Mouse (Mus musculus): ENCODE measurements at regions not wholly inside any gene's neighbourhood (a gene's known extent, or its start where the extent isn't known, plus 50 kb on each side); places are given as distances from the start of the nearest gene placed in this dataset.

DNA sequence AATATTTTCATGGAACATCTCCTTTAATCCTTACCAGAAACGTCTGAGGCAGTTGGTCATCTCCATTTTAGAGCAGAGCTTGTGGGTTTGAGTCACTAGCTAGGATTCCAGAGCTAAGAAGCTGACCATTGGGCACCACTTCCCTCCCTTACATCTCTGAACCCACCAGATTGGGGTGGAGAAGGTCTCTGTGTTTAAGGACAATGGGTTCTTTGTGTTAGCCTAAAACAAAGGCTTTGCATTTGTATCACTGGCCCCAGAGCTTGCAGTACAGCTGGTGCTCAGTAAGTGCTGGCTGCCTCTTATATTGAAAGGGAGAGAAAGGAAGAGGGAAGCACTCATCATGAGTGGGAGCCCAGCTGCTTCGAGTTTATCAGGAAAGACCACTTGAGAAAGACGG lies 401.9 kb upstream of the Slc30a5 start:
- DNase-seq (ENCODE audit: low spot score) (no peak), ATAC-seq (ENCODE audit: low FRiP score) (no peak)
- Histone ChIP-seq H3K27ac (no peak overlapping the region), H3K9me3 (ENCODE audit: control insufficient read depth, low read length) (no peaks in the 10 kb centered on the region), H3K27me3 (ENCODE audit: control insufficient read depth, insufficient read depth, low read length) (no peaks in the 10 kb centered on the region), H3K9ac (no peak overlapping the region), H3K4me2 (replicated peaks) (no peak overlapping the region), H3K36me3 (replicated peaks; ENCODE audit: control insufficient read depth, insufficient read depth) (no peaks in the 10 kb centered on the region), H3K4me1 (replicated peaks; ENCODE audit: control insufficient read depth, insufficient read depth, low read length) (peaks cover 24% of the 10 kb centered on the region), H3K4me3 (replicated peaks; ENCODE audit: low read length) (no peak overlapping the region)
- WGBS: 16% methylated on average over 3 of the region's 3 CpGs

GRCm38 (mm10) chr13:101234550-101234949 lies 401.3 kb upstream of the Slc30a5 start:
- H3K4me3 ChIP-seq (replicated peaks; ENCODE audit: low read length): peak overlapping the region; percentile 2; the same call in 1 of the 2 replicates
- H3K27ac ChIP-seq: peak overlapping the region; percentile 75
- no peak for ATAC-seq (ENCODE audit: low FRiP score)

GRCm38 (mm10) chr13:101233843-101234281 lies 400.6 kb upstream of the Slc30a5 start:
- Histone ChIP-seq H3K4me3 (replicated peaks; ENCODE audit: low read length) (peak overlapping the region; percentile 2; the same call in 1 of the 2 replicates), H3K36me3 (replicated peaks; ENCODE audit: control insufficient read depth, insufficient read depth) (no peaks in the 10 kb centered on the region), H3K9me3 (ENCODE audit: control insufficient read depth, low read length) (no peaks in the 10 kb centered on the region), H3K4me2 (replicated peaks) (peak overlapping the region; percentile 45), H3K9ac (peak overlapping the region; percentile 12; the same call in 1 of the 2 replicates), H3K27me3 (ENCODE audit: control insufficient read depth, insufficient read depth, low read length) (no peaks in the 10 kb centered on the region), H3K4me1 (replicated peaks; ENCODE audit: control insufficient read depth, insufficient read depth, low read length) (peaks cover 24% of the 10 kb centered on the region), H3K27ac (peak overlapping the region; percentile 75)
- WGBS: 13% methylated on average over 5 of the region's 5 CpGs
- DNase-seq (ENCODE audit: low spot score) (no peak), ATAC-seq (ENCODE audit: low FRiP score) (peak; percentile 80)

More at GRCm38 (mm10) chr13:101234550-101234949, 401.3 kb upstream of the Slc30a5 start:
- Histone ChIP-seq H3K36me3 (replicated peaks; ENCODE audit: control insufficient read depth, insufficient read depth) (no peaks in the 10 kb centered on the region), H3K27me3 (ENCODE audit: control insufficient read depth, insufficient read depth, low read length) (no peaks in the 10 kb centered on the region), H3K9ac (no peak overlapping the region), H3K9me3 (ENCODE audit: control insufficient read depth, low read length) (no peaks in the 10 kb centered on the region), H3K4me1 (replicated peaks; ENCODE audit: control insufficient read depth, insufficient read depth, low read length) (peaks cover 24% of the 10 kb centered on the region), H3K4me2 (replicated peaks) (peak overlapping the region; percentile 45)
- no peak for DNase-seq (ENCODE audit: low spot score)
- 59% methylated on average over 10 of the region's 10 CpGs for WGBS

DNA sequence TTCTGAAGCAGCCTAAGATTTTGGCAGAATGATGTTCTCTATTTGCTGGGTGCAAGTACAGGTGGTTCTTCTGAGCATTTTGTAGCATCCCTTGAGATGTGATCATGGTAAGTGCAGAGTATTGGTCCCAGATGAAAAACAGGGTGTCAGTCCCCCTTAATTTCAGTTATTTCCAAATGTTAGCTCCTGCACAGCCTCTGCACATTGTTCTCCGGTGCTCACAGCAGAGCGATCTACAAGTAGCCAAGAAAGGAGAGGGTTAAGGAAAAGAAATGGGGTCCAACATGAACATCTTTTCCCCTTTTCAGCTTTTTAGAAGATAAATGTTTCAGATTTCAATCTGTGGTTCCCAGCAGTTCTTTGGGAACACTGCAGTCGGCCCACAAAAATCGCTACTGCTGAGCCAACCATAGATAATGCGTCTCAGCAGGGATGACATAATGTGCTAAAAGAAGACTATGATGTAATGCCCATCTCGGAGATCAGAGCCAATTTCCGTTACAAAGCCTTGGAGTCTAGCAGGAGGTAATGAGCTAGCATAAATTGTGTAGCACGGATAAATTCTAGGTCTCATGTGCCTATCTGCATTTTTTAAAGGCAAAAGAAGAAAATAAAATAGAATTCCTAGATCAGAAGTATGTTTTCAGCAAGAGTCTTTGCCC lies 400.1 kb upstream of the Slc30a5 start:
- ATAC-seq (ENCODE audit: low FRiP score) (peak; percentile 83), DNase-seq (ENCODE audit: low spot score) (peak; percentile 83)
- peak overlapping the region; percentile 75 for H3K27ac ChIP-seq
- H3K27me3 ChIP-seq (ENCODE audit: control insufficient read depth, insufficient read depth, low read length): no peaks in the 10 kb centered on the region
- H3K4me1 ChIP-seq (replicated peaks; ENCODE audit: control insufficient read depth, insufficient read depth, low read length): peaks cover 24% of the 10 kb centered on the region
- H3K9me3 ChIP-seq (ENCODE audit: control insufficient read depth, low read length): no peaks in the 10 kb centered on the region
- WGBS: 20% methylated on average over 8 of the region's 8 CpGs
- no peaks in the 10 kb centered on the region for H3K36me3 ChIP-seq (replicated peaks; ENCODE audit: control insufficient read depth, insufficient read depth)
- H3K4me2 ChIP-seq (replicated peaks): peak overlapping the region; percentile 45
- no peak overlapping the region for H3K9ac ChIP-seq
- H3K4me3 ChIP-seq (replicated peaks; ENCODE audit: low read length): no peak overlapping the region

DNA sequence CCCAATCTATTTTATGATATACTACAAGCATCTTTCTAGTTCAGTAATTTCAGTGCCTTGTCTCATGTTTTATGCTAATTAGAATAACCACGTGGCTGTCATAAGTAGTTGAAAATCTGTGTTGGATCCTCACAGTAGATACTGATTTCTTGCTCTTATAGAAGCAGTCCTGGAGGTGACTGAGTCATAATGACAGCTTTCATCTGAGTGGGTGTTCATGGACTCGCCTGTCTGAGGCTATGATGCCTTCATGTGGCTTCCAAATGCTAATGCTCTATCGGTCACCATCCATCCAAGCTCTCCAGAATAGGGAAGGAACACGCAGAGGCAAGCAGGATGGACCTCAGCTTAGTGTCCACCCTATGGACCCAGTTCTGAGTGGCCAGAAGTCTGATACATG lies 396.6 kb upstream of the Slc30a5 start:
- no peak overlapping the region for H3K4me2 ChIP-seq (replicated peaks)
- no peak overlapping the region for H3K27ac ChIP-seq
- H3K9me3 ChIP-seq (ENCODE audit: control insufficient read depth, low read length): no peaks in the 10 kb centered on the region
- no peaks in the 10 kb centered on the region for H3K36me3 ChIP-seq (replicated peaks; ENCODE audit: control insufficient read depth, insufficient read depth)
- no peak overlapping the region for H3K9ac ChIP-seq
- ATAC-seq (ENCODE audit: low FRiP score): no peak
- no peaks in the 10 kb centered on the region for H3K27me3 ChIP-seq (ENCODE audit: control insufficient read depth, insufficient read depth, low read length)
- WGBS: 87% methylated on average over 4 of the region's 4 CpGs
- H3K4me3 ChIP-seq (replicated peaks; ENCODE audit: low read length): no peak overlapping the region
- H3K4me1 ChIP-seq (replicated peaks; ENCODE audit: control insufficient read depth, insufficient read depth, low read length): peaks cover 24% of the 10 kb centered on the region
- no peak for DNase-seq (ENCODE audit: low spot score)

- no peak overlapping the region for H3K4me2 ChIP-seq (replicated peaks)
- no peak overlapping the region for H3K27ac ChIP-seq
- H3K4me3 ChIP-seq (replicated peaks; ENCODE audit: low read length): no peak overlapping the region
- H3K27me3 ChIP-seq (ENCODE audit: control insufficient read depth, insufficient read depth, low read length): no peaks in the 10 kb centered on the region
- WGBS: 81% methylated on average over 2 of the region's 2 CpGs
- no peaks in the 10 kb centered on the region for H3K4me1 ChIP-seq (replicated peaks; ENCODE audit: control insufficient read depth, insufficient read depth, low read length)
- H3K9ac ChIP-seq: no peak overlapping the region
- DNase-seq (ENCODE audit: low spot score) (no peak), ATAC-seq (ENCODE audit: low FRiP score) (no peak)
- H3K36me3 ChIP-seq (replicated peaks; ENCODE audit: control insufficient read depth, insufficient read depth): no peaks in the 10 kb centered on the region
- no peaks in the 10 kb centered on the region for H3K9me3 ChIP-seq (ENCODE audit: control insufficient read depth, low read length)
Measured at GRCm38 (mm10) chr13:101225366-101225765, 392.1 kb upstream of the Slc30a5 start.

DNA sequence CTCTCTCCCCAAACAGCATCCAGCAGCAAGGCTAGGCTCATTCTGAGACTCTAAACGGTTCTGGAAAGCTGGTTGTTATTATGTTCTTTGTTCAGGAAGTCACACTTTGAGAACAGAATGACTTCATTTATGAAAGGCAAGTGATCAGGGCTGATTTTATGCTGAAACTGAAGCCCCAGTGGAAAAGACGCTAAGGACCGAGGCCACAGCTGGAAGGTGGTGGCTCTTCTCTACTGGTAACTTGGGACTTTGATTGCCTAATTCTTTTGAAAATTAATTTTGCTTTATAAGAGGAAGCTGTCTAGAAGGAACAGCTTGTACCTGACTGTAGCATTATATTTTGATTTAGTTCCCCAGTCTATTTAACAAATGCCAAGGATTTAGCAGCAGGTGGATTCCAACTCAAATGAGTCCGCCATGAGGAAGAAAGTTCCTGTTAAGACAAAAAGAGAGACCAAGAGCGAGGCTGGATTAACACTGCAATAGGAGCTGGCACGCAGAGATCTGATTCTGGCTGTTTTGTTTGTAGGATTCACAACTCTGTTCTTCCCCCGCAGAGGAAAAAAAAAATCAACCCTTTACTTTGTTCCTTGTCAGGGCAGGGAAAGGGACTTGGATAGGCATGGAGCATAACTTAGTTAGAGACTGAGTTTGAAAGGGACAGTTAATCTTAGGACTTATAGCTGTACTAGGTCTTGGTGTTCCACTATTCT lies 388.3 kb upstream of the Slc30a5 start:
- Histone ChIP-seq H3K9ac (no peak overlapping the region), H3K9me3 (ENCODE audit: control insufficient read depth, low read length) (no peaks in the 10 kb centered on the region), H3K4me3 (replicated peaks; ENCODE audit: low read length) (no peak overlapping the region), H3K27me3 (ENCODE audit: control insufficient read depth, insufficient read depth, low read length) (no peaks in the 10 kb centered on the region), H3K36me3 (replicated peaks; ENCODE audit: control insufficient read depth, insufficient read depth) (no peaks in the 10 kb centered on the region), H3K4me2 (replicated peaks) (no peak overlapping the region), H3K27ac (no peak overlapping the region), H3K4me1 (replicated peaks; ENCODE audit: control insufficient read depth, insufficient read depth, low read length) (no peaks in the 10 kb centered on the region)
- DNase-seq (ENCODE audit: low spot score): no peak
- ATAC-seq (ENCODE audit: low FRiP score): no peak
- WGBS: 79% methylated on average over 7 of the region's 7 CpGs

GRCm38 (mm10) chr13:101219568-101219967 lies 386.3 kb upstream of the Slc30a5 start:
- H3K27me3 ChIP-seq (ENCODE audit: control insufficient read depth, insufficient read depth, low read length): no peaks in the 10 kb centered on the region
- no peaks in the 10 kb centered on the region for H3K36me3 ChIP-seq (replicated peaks; ENCODE audit: control insufficient read depth, insufficient read depth)
- no peak overlapping the region for H3K4me3 ChIP-seq (replicated peaks; ENCODE audit: low read length)
- no peaks in the 10 kb centered on the region for H3K9me3 ChIP-seq (ENCODE audit: control insufficient read depth, low read length)
- ATAC-seq (ENCODE audit: low FRiP score): no peak
- 83% methylated on average over 5 of the region's 5 CpGs for WGBS
- peaks cover 9% of the 10 kb centered on the region; the same call in 1 of the 2 replicates for H3K4me1 ChIP-seq (replicated peaks; ENCODE audit: control insufficient read depth, insufficient read depth, low read length)
- H3K27ac ChIP-seq: no peak overlapping the region
- no peak overlapping the region for H3K9ac ChIP-seq
- no peak for DNase-seq (ENCODE audit: low spot score)
- H3K4me2 ChIP-seq (replicated peaks): no peak overlapping the region

GRCm38 (mm10) chr13:101216897-101217480 lies 383.8 kb upstream of the Slc30a5 start:
- Histone ChIP-seq H3K9me3 (ENCODE audit: control insufficient read depth, low read length) (no peaks in the 10 kb centered on the region), H3K4me2 (replicated peaks) (no peak overlapping the region), H3K9ac (no peak overlapping the region), H3K4me1 (replicated peaks; ENCODE audit: control insufficient read depth, insufficient read depth, low read length) (peaks cover 24% of the 10 kb centered on the region), H3K27me3 (ENCODE audit: control insufficient read depth, insufficient read depth, low read length) (no peaks in the 10 kb centered on the region), H3K4me3 (replicated peaks; ENCODE audit: low read length) (no peak overlapping the region), H3K36me3 (replicated peaks; ENCODE audit: control insufficient read depth, insufficient read depth) (no peaks in the 10 kb centered on the region), H3K27ac (no peak overlapping the region)
- ATAC-seq (ENCODE audit: low FRiP score): no peak
- DNase-seq (ENCODE audit: low spot score): no peak
- WGBS: 69% methylated on average over 8 of the region's 8 CpGs
